Mouse (Mus musculus): ENCODE results near the gene Mgat5b. TPM values are rescaled to one million over a fixed set of nuclear protein-coding genes. Genes with fewer than 3 reads are reported as not detected.

Gene Mgat5b
- total RNA-seq, 2 experiments from 2014 or later = 0.13 TPM; not detected in 1

- DNase-seq = no peak
These were observed 740 bp downstream of the Mgat5b start for GRCm38 (mm10) chr11:116919186-116920020.

- DNase-seq = no peak
These were observed 2.1 kb downstream of the Mgat5b start for GRCm38 (mm10) chr11:116920746-116921145.

- no peak for DNase-seq
These were observed 3.4 kb downstream of the Mgat5b start for GRCm38 (mm10) chr11:116922058-116922457.

GRCm38 (mm10) chr11:116928031-116928430, 9.4 kb downstream of the Mgat5b start:
- no peak for DNase-seq

GRCm38 (mm10) chr11:116934862-116935261, 16.2 kb downstream of the Mgat5b start:
- DNase-seq = no peak

- no peak for DNase-seq
These were observed 16.7 kb downstream of the Mgat5b start for GRCm38 (mm10) chr11:116935354-116935753.

GRCm38 (mm10) chr11:116935917-116936316, 17.3 kb downstream of the Mgat5b start:
- no peak for DNase-seq

GRCm38 (mm10) chr11:116937141-116937540, 18.5 kb downstream of the Mgat5b start:
- no peak for DNase-seq

GRCm38 (mm10) chr11:116940088-116940855, 21.6 kb downstream of the Mgat5b start:
- DNase-seq = no peak

GRCm38 (mm10) chr11:116944346-116944745, 25.7 kb downstream of the Mgat5b start:
- no peak for DNase-seq

- DNase-seq = no peak
These were observed 31.2 kb downstream of the Mgat5b start for GRCm38 (mm10) chr11:116949832-116950231.

- DNase-seq = no peak
These were observed 32.8 kb downstream of the Mgat5b start for GRCm38 (mm10) chr11:116951429-116951828.

GRCm38 (mm10) chr11:116954231-116955118, 35.8 kb downstream of the Mgat5b start:
- no peak for DNase-seq

- no peak for DNase-seq
These were observed 39.9 kb downstream of the Mgat5b start for GRCm38 (mm10) chr11:116958601-116959000.

- no peak for DNase-seq
These were observed 46.4 kb downstream of the Mgat5b start for GRCm38 (mm10) chr11:116965061-116965460.

- DNase-seq = no peak
These were observed 47.3 kb downstream of the Mgat5b start for GRCm38 (mm10) chr11:116965961-116966360.

GRCm38 (mm10) chr11:116968586-116968985, 49.9 kb downstream of the Mgat5b start:
- DNase-seq = no peak

GRCm38 (mm10) chr11:116969498-116969897, 50.8 kb downstream of the Mgat5b start:
- DNase-seq = no peak

- no peak for DNase-seq
These were observed 52.2 kb downstream of the Mgat5b start for GRCm38 (mm10) chr11:116970847-116971246.

GRCm38 (mm10) chr11:116972828-116973227, 54.2 kb downstream of the Mgat5b start:
- no peak for DNase-seq

GRCm38 (mm10) chr11:116973508-116973907, 54.8 kb downstream of the Mgat5b start:
- no peak for DNase-seq

GRCm38 (mm10) chr11:116974341-116974740, 55.7 kb downstream of the Mgat5b start:
- no peak for DNase-seq

All from gastrocnemius, postnatal 25 days (tissue).